Mouse (Mus musculus) heart, embryonic 12.5 days (tissue): ENCODE results near the gene Mrpl1. TPM values are rescaled to one million over a fixed set of nuclear protein-coding genes. Genes with fewer than 3 reads are reported as not detected.

Source experiments
- ATAC-seq: fragments of 200-750 bp; cut with Nextera tagmentation; 2 replicates; pipeline ENCODE4 v1.8.0; 2017; ENCODE audit warnings: moderate TSS enrichment, moderate library complexity; ENCODE audit not compliant: insufficient number of reproducible peaks, low FRiP score
- H3K27ac ChIP-seq: fragments of 300-500 bp; sonication (generic); 2 replicates; pipeline ENCODE4 v1.5.1; 2016; ENCODE audit warnings: mild to moderate bottlenecking, moderate library complexity; ENCODE audit not compliant: poor library complexity, severe bottlenecking
- H3K27me3 ChIP-seq: fragments of 300-500 bp; sonication (generic); replicated peaks from 2 replicates; pipeline ENCODE4 v1.6.1; 2016; ENCODE audit warnings: mild to moderate bottlenecking, moderate library complexity
- H3K36me3 ChIP-seq: fragments of 300-500 bp; sonication (generic); 2 replicates; pipeline ENCODE4 v1.6.1; 2016; ENCODE audit warnings: mild to moderate bottlenecking, moderate library complexity
- H3K4me1 ChIP-seq: fragments of 300-500 bp; sonication (generic); replicated peaks from 2 replicates; pipeline ENCODE4 v1.6.1; 2016; ENCODE audit warnings: mild to moderate bottlenecking
- H3K4me2 ChIP-seq: fragments of 300-500 bp; sonication (generic); 2 replicates; pipeline ENCODE4 v1.6.1; 2016; ENCODE audit warnings: mild to moderate bottlenecking, moderate library complexity
- H3K4me3 ChIP-seq: fragments of 300-500 bp; sonication (generic); 2 replicates; pipeline ENCODE4 v1.5.1; 2016; ENCODE audit warnings: mild to moderate bottlenecking
- H3K9ac ChIP-seq: fragments of 300-500 bp; sonication (generic); 2 replicates; pipeline ENCODE4 v1.6.1; 2016; ENCODE audit warnings: mild to moderate bottlenecking, moderate library complexity
- H3K9me3 ChIP-seq: fragments of 300-500 bp; sonication (generic); replicated peaks from 2 replicates; pipeline ENCODE4 v1.6.1; 2016; ENCODE audit warnings: mild to moderate bottlenecking, moderate library complexity
- WGBS: fragments of 180-500 bp; shearing (Covaris S2); methylation state at CpG from one replicate; pipeline ENCODE4 v1.1.7; 2016; 5-methylcytosine and 5-hydroxymethylcytosine counted together
- polyA plus RNA-seq: library from polyadenylated mRNA; unstranded; fragments of >200 nt; fragmentation: Nextera tagmentation; extraction: Ambion mirVana; gene quantifications from 2 replicates; pipeline ENCODE4 v1.2.1, GENCODE M21; 2016

Mrpl1 gene
- polyA plus RNA-seq, 1 experiment from 2014 or later, result 26.4 TPM

GRCm38 (mm10) chr5:96311677-96312076, 102.4 kb downstream of the Mrpl1 start:
- Histone ChIP-seq H3K27ac (no peak overlapping the region), H3K9ac (no peak overlapping the region), H3K4me2 (no peak overlapping the region), H3K27me3 (no peaks in the 10 kb centered on the region), H3K9me3 (no peaks in the 10 kb centered on the region), H3K4me1 (no peaks in the 10 kb centered on the region), H3K4me3 (no peak overlapping the region), H3K36me3 (no peaks in the 10 kb centered on the region)
- WGBS, result 68% methylated on average over 8 of the region's 8 CpGs
- no peak for ATAC-seq

Other genes with a start within 250 kb of the Mrpl1 start
- 16.8 and 17.6 TPM in 2 replicates for gene Cnot6l, start 45.3 kb upstream of the Mrpl1 start, polyA plus RNA-seq
- gene Fras1, start 164.5 kb downstream of the Mrpl1 start, polyA plus RNA-seq, result 21.2 and 22.8 TPM in 2 replicates